Mouse (Mus musculus) liver (tissue): ENCODE measurements around the gene Anln.
"Not testable (repeated sequence)": the region's sequence is repeated elsewhere in the genome, so short reads cannot be mapped to it uniquely, and the experiment has no call there.

Source experiments
- DNase-seq: peaks from one replicate; pipeline ENCODE4 v3.0.0-alpha.2; 2020; ENCODE audit warnings: mixed read lengths

Anln gene

DNA sequence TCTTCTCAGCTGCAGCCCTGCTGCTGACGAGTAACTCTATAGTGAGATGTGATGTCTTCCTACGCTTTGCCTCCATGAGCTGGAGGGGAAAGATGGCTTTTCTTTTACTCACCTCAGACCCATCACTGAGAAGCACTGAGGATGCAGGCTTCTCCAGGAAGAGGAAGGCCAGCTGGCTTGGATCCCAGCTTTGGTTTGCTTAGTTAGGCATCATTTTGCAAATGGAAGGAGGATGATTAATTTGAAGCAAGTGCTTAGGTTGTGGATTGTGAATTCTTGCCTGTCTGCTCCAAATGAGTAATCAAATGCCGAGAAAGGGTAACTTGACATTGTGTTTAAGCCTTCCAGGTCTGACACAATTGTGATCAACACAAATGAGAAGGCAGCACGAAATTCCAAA lies 10.0 kb upstream of the Anln start:
- DNase-seq = no peak

DNA sequence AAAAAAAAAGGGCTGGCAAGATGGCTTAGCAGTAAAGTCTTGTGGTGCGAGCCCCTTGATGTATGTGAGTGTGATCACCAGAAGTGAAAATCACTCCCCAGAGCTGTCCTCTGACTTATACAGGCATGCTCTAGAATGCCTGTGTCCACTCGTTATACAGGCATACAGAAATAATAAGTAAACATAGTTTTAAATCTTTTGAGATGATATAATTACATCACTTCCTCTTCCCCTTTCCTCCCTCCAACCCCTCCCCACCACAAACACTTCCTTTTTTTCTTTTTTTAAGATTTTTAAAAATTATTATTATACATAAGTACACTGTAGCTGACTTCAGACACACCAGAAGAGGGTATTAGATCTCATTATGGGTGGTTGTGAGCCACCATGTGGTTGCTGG lies 5.7 kb upstream of the Anln start:
- DNase-seq = no peak

DNA sequence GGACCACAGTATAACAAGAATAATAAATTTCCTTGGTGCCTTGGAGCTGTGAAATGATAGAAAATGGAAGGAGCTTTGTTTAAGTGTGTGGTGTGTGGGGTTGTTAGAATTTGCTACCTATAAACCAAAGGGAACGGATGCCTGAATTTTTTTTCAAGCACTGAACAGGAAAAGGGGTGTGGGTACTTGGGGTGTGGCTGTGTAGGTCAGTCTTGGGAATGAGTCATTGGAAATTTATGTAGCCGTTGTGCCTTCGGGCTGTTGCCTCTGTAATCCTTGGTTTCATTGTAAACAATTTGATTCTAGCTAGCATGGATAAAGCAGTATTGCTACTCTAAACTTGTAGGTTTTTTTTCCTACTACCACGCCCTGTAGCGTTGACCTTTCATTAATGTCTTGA lies 1.4 kb upstream of the Anln start:
- no peak for DNase-seq

DNA sequence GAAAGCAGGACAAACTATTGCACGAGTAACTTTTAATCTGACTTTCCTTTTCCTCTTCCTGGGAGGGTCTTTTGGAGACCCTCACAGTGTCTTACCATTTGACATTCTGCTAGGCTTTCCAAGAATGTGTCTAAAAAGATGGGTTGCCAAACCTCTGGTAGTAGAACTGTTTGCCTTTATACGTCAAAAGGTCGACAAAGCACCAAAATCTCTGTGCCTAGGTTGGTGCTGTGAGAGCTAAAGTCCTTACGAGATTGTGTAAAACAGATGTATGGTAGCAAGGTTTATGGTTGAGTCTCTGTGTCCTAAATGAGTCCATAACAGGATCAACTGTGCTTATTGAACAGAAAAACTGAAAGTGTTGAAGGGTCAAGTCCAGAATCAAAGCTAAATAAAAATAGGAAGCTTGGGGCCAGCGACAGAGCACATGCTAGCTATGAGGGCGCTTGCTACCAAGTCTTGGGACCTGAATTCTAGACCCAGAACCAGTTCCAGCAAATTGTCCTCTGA lies 803 bp upstream of the Anln start:
- DNase-seq = no peak

DNA sequence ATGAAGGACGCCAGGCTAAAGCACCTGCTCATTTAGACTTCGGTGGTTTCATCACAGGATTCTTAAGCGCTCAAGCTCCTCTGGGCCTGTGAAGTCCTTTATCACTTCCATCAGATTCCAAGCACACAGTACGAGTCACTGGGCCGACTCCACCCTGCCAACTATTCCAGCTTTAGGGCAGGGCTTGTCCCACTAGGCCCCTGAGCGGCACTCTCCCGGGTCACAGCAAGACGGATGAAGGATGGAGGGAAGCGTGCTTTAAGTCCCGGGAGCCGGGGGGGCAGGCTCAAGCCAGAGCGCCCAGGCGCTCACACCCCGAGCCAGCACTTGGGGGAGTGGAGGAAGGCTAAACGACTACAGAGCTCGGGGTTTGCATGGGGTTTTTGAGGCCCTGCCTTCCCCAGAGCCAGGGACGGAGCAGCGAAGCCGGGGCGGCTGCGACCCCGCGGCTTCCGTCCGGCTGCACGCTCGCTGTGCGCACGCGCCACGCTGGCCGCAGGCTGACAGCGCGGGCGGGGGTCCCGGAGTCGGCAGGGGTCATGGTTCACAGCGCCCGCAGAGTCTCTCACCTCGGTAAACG lies 497 bp downstream of the Anln start:
- DNase-seq = peak; percentile 86

DNA sequence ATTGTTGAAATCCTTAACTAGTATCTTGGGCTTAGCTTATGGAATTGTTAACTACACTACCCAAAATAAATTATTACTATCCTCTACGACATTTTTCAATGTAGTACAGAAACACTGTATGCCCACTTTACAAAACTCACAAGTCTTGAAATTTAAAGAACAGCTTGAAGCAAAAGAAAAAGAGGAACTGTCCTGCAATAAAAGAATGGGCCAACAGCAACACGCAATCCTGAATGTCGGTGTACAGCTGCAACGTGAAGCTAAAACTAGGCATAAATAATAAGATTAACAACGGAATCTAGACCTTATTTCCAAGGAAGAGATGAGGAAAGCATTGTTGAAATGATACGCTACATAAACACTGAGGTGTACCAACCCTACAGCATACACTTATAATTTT lies 1.1 kb downstream of the Anln start:
- no peak for DNase-seq

DNA sequence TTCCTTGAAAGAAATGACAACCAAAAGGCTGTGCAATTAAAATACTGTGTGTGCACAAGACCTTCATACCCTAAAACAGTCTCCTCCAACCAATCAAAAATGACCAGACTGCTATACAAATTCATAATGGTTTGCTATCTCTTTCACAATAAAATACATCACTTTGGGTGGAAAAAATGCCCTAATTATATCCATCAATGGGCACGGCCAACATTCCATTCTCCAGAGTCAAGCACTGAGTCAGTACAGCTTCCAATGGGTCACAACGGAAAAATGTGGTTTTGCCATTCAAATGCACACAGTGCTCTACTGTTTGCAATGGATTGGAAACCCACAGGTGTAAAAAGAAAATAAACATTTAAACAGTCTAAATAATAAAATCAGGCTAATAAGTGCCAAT lies 3.1 kb downstream of the Anln start:
- DNase-seq = no peak

DNA sequence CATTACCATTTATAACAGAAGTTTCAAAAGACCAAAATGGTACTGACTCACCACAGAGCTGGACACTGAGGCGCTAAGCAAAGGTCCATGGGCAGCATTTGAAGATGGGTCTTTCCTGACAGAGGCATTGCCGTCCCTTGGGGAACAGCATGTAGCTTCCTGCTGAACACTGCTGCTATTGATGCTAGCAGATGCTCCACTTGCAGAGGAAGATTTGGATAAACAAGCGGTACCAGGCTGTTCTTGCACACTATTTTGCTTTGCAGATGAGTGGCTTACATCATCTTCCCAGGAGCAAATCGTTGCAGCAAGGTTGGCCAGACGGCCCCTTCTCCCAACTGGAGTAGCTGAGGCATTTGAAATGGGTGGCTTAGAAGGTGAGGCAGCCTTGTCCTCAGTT lies 12.9 kb downstream of the Anln start:
- no peak for DNase-seq

DNA sequence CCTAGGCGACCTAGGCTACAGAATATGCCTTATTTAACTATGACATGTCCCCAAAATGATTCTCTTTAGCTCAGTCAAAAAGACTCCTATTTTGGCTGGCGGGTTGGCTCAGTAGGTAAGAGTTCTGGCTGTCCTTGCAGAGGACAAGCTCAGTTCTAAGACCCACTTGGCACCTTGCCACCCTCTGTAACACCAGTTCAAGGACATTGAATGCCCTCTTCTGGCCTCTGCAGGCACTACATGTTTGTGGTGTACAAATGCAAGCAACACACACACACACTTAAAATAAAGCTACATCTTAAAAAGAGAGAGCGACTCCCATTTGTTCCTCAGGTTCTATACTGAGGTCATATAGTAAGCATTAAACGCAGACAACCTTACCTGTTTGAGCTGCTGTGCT lies 16.2 kb downstream of the Anln start:
- DNase-seq = no peak

DNA sequence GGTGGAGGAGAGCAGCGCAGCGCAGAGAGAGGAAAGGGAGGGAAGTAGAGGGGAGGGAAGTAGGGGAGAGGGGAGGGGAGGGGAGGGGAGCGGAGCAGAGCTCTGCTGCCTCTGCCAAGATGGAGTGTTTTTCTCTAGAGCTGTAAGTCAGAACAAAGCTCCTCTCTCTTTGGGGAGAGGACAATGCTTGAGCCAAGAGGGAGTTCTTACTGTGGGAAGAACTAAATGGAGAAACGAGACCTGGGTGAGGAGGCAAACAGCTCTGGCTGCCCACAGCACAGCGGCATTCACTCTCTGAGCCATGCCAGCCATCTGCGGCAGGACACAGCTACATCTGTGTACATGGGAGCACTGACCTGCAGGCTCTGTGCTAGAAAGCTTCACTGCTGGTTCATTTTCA lies 21.0 kb downstream of the Anln start:
- no peak for DNase-seq

DNA sequence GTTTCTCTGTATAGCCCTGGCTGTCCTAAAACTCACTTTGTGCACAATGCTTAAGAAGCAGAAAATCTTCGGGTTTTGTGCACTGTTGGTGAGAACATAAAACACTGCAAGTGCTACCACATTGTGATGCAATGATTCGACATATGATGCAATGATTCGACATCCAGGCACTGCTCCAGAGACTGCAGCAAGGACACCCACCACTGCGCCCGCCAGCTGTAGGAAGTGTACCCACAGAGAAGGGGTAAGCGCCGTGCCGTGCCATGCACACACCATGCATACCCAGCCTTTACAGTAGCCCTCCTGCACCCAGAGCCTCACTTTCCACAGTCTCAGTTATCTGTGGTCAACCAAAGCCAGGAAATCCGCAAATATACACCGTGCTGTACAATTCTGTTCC lies 22.4 kb downstream of the Anln start:
- no peak for DNase-seq

DNA sequence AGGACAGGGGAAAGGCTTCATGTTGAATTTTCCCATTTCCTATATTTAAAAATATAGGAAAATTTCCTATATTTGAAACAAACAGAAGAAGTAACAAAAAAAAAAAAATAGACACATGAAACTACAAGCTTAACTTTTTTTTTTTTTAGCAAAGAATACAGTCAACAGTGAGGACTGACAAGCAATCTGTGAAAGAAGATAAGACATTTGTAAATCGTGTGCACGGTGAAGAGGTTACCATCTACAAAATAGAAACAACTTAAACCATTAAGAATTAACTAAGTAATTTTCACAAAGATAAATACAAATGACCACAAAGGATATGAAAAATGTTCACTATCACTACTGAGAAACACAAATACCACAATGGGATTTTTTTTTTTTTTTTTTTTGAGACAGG lies 22.8 kb downstream of the Anln start:
- no peak for DNase-seq

DNA sequence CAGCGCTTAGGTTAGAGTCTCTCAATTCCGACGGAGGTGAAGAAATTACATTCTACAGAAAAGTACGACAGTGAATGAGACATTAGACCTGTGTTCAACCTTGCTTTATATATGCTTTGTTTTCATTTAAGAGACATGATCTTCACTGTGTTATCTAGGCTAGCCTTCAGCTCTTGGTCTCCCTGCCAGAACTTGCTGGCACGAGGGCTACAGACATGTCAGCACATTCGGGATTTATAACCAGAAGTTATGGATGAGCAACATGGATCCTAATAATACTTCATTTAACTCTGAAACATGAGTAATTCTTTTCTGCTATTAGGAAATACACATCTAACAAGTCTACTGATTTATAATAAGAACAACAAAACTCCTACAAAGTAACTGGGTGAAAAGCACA lies 28.1 kb downstream of the Anln start:
- DNase-seq = no peak

DNA sequence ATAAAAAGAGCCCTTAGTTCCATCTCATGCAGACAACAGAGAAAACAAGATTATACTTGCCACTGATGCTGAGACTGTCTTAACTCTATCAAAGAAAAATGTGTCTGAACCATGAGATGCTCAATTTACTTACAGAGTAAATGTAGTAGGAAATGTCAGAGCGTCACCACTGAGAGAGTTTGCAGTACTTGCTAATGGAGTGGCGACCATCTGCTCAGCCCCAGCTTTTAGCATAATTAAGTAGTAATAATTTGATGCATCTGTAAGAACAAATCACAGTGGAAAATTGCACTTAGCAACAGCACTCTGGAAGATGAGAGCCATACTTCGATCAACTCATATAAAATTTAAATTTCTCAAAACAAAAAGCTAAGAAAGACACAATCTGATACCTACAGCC lies 33.1 kb downstream of the Anln start:
- DNase-seq = no peak

DNA sequence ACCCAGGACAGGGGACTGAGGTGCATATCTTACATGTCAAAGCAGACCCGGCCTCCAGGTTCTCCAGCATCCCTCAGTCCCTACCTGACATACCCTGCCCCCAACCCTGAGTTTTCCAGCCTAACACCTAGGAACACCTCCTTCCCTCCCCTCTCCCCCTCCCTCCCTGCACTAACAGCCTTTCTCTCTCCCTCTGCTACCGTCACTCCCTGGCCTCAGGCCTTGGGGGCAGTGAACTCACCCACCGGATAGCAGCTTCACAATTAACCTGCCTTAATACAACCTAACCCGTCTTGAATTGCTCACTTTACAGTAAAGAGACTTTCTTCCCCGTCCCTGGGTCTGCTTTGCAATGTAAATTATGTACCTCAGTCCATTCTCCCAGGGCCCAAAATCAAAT lies 35.1 kb downstream of the Anln start:
- DNase-seq = no peak

DNA sequence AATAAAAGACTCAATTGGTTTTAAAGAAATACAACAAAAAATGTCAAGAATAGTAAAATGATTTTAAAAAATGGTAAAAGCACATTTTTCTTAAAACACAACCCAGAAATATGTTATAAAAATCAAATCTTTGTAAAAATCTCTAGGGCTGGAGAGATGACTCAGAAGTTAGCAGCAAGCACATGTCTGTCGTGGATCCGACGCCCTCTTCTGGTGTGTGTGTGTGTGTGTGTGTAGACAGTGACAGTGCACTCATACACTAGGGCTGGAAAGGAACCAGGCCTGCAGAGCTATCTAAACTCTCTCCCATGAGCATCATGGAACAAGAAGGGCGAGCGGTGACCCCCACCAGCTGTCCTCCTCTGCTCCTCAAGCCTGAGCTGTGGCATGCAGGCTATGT lies 35.5 kb downstream of the Anln start:
- no peak for DNase-seq

DNA sequence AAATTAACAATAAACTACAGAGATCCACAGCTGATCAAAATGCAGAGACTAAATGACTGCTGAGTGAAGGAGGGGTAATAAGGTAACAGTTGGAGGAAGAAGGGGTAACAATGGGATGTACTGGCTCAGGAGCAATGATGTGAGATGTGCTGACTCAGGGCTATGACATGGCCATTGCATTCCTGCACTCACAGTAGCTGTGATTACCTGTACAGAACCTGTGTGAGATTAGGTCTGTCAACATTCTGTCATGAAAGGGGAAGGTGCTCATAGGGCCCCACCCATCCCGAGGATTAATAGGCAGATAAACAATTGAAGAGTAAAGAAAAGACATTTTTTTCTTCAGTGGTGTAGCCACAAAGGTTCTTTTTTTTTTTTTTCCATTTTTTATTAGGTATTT lies 48.7 kb downstream of the Anln start:
- no peak for DNase-seq

DNA sequence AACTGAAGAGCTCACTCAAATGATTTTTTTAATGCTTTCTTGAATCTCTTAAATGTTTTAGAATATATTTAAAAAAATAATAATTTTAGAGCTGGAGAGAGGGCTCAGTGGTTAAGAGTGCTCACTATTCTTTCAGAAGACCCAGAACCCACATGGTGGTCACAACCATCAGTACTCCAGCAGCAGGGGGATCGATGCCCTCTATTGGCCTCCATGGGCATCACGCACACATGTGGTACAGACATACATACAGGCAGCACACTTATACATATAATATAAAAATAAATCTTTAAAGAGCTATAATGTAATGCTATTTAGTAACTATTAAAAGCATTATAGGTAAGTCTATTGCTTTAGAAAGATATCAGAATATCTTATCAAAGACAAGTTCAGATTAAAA lies 51.8 kb downstream of the Anln start:
- DNase-seq = no peak

DNA sequence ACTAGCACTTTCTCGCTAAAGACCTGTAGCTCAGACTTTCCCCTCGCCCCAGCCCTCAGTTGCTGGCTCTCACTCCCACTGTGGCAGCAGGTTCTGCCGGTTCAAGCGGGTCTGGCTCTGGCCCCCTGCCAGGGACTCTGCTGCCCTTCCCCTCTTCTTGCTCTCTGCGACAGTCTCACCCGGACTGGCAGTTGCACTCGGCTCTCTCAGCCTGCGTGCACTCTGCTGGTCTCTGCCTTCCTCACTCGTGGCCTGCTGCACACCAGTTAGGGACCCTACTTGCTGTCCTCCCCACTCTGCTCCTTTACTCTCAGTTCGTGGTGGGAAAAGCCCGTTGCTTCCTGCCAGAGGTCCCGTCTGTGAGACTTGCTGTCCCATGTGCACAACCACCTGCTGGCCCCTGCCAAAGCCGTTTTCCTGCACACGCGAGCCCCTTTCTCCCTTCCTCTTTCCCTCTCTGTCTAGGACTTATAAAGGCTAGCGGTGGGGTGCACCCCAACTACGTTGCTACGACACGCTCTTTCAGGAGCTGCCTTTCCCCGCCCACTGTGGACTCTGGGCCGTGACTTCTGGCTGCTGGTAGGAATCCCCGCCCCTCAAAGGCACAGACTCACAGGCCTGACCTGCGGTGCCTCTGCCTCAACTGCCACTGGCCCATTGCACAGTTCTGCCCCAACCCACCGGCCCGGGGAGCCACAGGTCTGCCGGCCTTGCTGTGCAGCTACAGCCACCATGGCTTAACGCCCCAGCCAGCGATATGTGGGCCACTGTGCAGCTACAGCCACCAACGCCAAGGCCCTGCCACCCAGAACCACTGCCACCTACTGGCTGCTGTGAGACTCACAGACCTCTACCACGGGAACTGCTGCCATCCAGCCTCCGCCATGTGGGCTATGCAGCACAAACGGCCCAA lies 61.3 kb downstream of the Anln start:
- peak; percentile 89 for DNase-seq

DNA sequence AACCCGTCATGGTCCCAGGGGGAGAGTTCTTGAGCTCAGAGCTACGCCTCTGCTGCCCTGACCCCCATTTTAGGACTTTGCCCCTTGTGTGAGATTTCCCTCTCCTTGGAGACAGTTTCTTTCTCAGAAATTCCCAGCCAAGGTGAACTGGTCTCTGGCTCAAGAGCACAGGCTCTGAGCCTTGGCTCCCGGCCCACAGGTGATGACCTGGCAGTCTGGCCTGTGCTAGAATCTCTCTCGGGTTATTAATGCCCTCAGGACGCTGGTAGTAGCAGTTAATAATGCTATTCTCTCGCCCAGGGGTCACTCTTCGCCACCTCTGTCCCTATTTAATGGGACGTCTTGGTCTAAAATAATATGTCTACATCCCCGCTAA lies 61.9 kb downstream of the Anln start:
- DNase-seq = no peak

DNA sequence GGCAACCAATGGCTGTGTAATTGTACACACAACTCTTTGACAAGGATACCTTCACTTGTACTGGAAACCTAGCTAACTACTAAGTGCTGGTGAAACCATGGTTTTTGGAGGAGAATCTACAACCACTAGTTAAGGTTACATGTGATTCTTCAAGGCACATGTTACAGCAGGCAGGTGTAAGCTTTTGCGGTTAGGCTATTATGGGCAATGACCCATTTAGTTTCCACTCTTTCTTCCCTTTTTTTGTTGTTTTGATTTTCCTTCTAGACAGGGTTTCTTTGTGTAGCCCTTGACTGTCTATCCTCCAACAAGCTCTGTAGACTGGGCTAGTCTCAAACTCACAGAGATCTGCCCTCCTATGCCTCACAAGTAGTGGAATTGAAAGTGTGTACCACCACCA lies 64.4 kb downstream of the Anln start:
- no peak for DNase-seq

DNA sequence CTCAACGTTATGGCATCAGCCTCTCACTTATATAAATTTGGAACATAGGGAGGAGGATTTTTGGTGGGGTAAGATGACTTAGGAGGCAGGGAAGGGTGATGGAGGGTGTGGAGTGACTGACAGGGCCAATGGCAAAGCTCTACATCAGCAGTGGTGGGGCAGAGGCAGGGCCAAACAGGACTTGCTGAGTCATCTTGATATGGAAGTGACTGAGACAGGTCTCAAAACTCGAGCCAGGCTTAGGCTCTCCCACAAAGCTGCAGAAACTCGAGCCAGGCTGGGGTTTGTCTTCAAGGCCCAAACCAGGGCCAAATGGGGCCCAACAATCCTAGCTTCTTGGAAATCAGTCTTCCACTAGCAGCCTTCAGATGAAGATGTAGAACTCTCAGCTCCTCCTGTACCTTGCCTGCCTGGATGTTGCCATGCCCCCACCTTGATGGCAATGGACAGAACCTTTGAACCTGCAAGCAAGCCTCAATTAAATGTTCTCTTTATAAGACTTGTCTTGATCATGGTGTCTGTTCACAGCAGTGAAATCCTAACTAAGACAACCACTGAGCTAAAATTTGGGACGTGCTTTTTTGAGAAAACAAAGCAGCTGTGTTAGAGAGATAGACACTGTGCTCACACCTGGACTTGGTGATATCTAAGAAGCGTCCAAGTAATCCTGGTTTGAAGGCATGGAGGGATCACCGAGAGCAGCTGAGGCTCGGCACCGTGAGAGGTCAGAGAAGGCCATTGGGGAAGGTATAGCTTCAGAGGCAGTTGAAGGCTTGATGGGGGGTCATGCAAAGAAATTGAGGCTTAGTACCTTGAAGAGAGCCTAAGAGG lies 66.4 kb downstream of the Anln start:
- DNase-seq = peak; percentile 82

DNA sequence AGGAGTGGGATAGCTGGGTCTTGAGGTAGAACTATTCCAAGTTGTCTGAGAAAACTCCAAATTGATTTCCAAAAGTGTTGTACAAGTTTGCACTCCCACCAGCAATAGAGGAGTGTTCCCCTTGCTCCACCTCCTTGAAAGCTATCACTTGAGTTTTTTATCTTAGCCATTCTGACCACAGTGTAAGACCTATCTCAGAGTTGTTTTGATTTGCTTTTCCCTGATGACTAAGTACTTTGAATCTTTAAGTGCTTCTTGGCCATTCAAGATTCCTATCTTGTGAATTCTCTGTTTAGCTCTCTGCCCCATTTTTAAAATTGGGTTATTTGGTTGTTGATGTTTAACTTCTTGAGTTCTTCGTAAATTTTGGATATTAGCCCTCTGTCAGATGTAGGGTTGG lies 69.9 kb downstream of the Anln start:
- DNase-seq = no peak

DNA sequence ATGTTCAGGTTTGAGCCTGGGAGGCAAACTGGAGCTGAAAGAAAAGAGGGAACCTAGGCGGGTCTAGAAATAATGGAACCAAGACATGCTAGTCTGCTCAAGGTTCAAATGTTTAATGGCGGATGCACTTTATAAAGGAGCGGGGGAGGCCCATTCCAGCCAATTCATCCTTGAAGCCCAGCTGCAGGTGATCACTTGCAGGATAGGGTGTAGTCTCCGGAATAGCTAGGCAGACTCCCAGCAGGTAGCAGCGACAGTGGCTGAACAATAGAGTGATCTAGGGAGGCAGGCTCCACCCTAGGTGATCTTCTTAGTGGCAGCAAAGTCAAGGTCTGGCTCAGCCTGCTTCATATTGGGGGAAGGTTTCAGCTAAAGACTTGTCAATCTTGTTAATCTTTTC lies 72.9 kb downstream of the Anln start:
- DNase-seq = not testable (repeated sequence)
